Mouse (Mus musculus): ENCODE measurements around the gene Xbp1.

DNA sequence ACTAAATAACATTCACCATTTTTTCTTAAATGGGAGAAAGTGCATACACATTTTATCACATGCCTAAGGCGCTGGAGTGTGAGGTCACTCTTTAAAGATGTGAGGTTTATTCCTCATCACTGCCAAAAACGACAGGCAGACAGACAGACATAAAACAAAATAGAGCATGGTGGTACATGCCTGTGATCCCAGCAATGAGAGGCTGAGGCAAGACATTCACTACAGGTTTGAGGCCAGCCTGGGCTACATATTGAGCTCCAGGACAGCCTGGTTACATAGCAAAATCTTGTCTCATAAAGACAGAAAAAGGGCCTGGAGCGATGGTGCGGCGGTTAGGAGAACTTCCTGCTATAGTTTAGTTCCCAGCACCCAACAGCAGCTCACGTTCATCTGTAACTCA lies 5.3 kb upstream of the Xbp1 start:
- TF ChIP-seq POLR2A (IDR thresholded peaks at IDR 0.05; ENCODE audit: borderline replicate concordance, low read depth, low read length): no peak
- TF ChIP-seq CTCF (IDR thresholded peaks at IDR 0.05; ENCODE audit: low read depth, low read length): no peak
